Mouse (Mus musculus) small intestine, adult 2 months (tissue): ENCODE measurements around the gene Ndufa4l2.

Experiments
- CTCF ChIP-seq: fragments of 200-500 bp; IDR thresholded peaks from 2 replicates; pipeline ENCODE4 v1.5.1; 2012; ENCODE audit warnings: low read depth, mild to moderate bottlenecking, control low read depth, inconsistent platforms, low read length, moderate library complexity, mixed read lengths; ENCODE audit not compliant: insufficient replicate concordance, insufficient read length; ENCODE audit errors: extremely low read depth
- POLR2A ChIP-seq: fragments of 200-500 bp; IDR thresholded peaks from 2 replicates; pipeline ENCODE4 v1.6.1; 2012; ENCODE audit warnings: low read depth, mild to moderate bottlenecking, control low read depth, inconsistent platforms, low read length, moderate library complexity

DNA sequence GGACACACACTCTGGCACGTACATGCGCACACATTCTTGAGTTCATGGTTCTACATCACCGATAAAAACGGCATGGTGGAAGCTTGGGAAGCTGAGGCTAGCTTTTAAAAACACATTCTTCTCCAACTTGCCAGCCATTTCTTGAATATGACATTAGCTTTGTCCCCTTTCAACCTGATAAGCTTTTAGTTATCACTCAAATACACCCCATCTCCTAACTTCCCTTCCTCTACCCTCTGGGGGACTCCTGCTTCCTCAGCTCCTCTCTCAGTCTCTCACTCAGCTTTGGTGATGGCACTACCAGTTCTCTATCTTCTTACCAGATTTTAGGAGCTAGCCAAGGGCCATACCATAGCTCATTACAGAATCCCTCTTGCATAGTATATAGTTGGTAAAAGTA, 39.6 kb upstream of the Ndufa4l2 start:
- TF ChIP-seq CTCF (no peak), POLR2A (no peak)
